ENCODE assay signal across 23 mouse cellular contexts in genomic region chr7:108185237-108185636, GRCm38 (mm10). TPM values are rescaled to one million over a fixed set of nuclear protein-coding genes. Genes with fewer than 3 reads are reported as not detected.
DNase-seq lines count a peak whose midpoint lies in the region; TF ChIP-seq lines count a peak whose summit lies in the region.
"Not testable (repeated sequence)": the region's sequence is repeated elsewhere in the genome, so short reads cannot be mapped to it uniquely, and the experiment has no call there.
"Had no signal": no experiment of that assay in that cellular context is flagged by ENCODE, and none has a peak within 500 bp of the region (broad histone marks: within the 10 kb centered on the region; RNA-seq: fewer than 3 reads in every experiment).

No protein-coding gene starts in this region.

- not testable (repeated sequence) for H3K4me1 ChIP-seq in ES-Bruce4 (ENCODE audit: control insufficient read depth, insufficient read depth, low read length); ES-E14 (ENCODE audit: control insufficient read depth in 2 of 2, insufficient read depth in 2 of 2, low read length in 2 of 2, poor library complexity in 1 of 2); testis, adult 2 months (ENCODE audit: control insufficient read depth, insufficient read depth, low read length)

- peak overlapping the region; percentile 40 for H3K27ac ChIP-seq in ES-Bruce4 (ENCODE audit: insufficient read depth, low read length)
- peak overlapping the region; percentile 81; the same call in 1 of the 2 replicates for H3K27ac ChIP-seq in ES-E14 (ENCODE audit: insufficient read depth, low read depth, low read length, poor library complexity, severe bottlenecking)
- H3K27ac ChIP-seq in testis, adult 2 months (ENCODE audit: control insufficient read depth, insufficient read depth, low read depth, low read length) = not testable (repeated sequence)

- H3K9me3 ChIP-seq in ES-Bruce4 (replicated peaks; ENCODE audit: control insufficient read depth, insufficient read depth, low read length, poor library complexity, severe bottlenecking) = peaks cover 40% of the 10 kb centered on the region
- not testable (repeated sequence) for H3K9me3 ChIP-seq in ES-E14 (ENCODE audit: control insufficient read depth, insufficient read depth, low read depth, low read length)

- H3K9ac ChIP-seq in ES-Bruce4 (ENCODE audit: low read depth, poor library complexity, severe bottlenecking); ES-E14 (ENCODE audit: insufficient read depth, low read depth, low read length, poor library complexity, severe bottlenecking): not testable (repeated sequence)

- H3K36me3 ChIP-seq in ES-Bruce4 (ENCODE audit: control insufficient read depth, insufficient read depth, low read length, poor library complexity, severe bottlenecking); ES-E14 (ENCODE audit: control insufficient read depth, insufficient read depth, low read length, poor library complexity, severe bottlenecking); testis, adult 2 months (ENCODE audit: control insufficient read depth, insufficient read depth, low read length): not testable (repeated sequence)

- in situ Hi-C loops in ES-E14 (cut with MboI; ENCODE audit: low sequenced_read_pairs in 2 of 2, unreplicated experiment in 2 of 2) = not testable (repeated sequence)

- DNase-seq in ES-CJ7 (ENCODE audit: low read depth, low spot score) = peak; percentile 85
- not testable (repeated sequence) for DNase-seq in ES-E14 (ENCODE audit: low read depth, low spot score)
- peak; percentile 95 for DNase-seq in R1 (ENCODE audit: low read depth, low spot score)
- DNase-seq in ZHBTc4 (ENCODE audit: low read depth, low spot score) = peak; percentile 80

- H3K27me3 ChIP-seq in ES-Bruce4 (ENCODE audit: control insufficient read depth, insufficient read depth, low read length, poor library complexity, severe bottlenecking); testis, adult 2 months (ENCODE audit: control insufficient read depth, insufficient read depth, low read length): not testable (repeated sequence)

- not testable (repeated sequence) for TF ChIP-seq CTCF in ES-Bruce4 (IDR thresholded peaks at IDR 0.05; ENCODE audit: low read depth, low read length); testis, adult 2 months (IDR thresholded peaks at IDR 0.05; ENCODE audit: control insufficient read depth, insufficient read depth, insufficient replicate concordance, low read depth, low read length)

- peak; percentile 85 for TF ChIP-seq EP300 in ES-Bruce4 (IDR thresholded peaks at IDR 0.05; ENCODE audit: insufficient read depth, low read depth, low read length)

- H3K4me3 ChIP-seq in ES-Bruce4 (ENCODE audit: low read depth, low read length); ES-E14 (ENCODE audit: insufficient read depth in 1 of 2, low read depth in 1 of 2, low read length in 2 of 2, poor library complexity in 1 of 2, severe bottlenecking in 1 of 2): not testable (repeated sequence)
- peak overlapping the region; percentile 25 for H3K4me3 ChIP-seq in testis, adult 2 months (ENCODE audit: control insufficient read depth, low read depth, low read length)

- not testable (repeated sequence) for TF ChIP-seq POLR2A in ES-Bruce4 (IDR thresholded peaks at IDR 0.05; ENCODE audit: insufficient read depth, low read length); testis, adult 2 months (IDR thresholded peaks at IDR 0.05; ENCODE audit: control insufficient read depth, low read depth, low read length)

RNA-seq across cellular contexts. Expression of gene Olfr486, which starts 12.7 kb away (rescaled TPM):
- polyA plus RNA-seq in ES-Bruce4 (2011; ENCODE audit: insufficient read depth, insufficient read length, low read depth, missing spikeins) = not detected in 2 replicates
- total RNA-seq in ES-E14 (2012; rRNA removed) = not detected in 2 replicates
- not detected in 2 replicates for polyA plus RNA-seq in testis, adult 2 months (2012; rRNA removed)
- total RNA-seq: adrenal gland, adult 18-20 months; adrenal gland, adult 2 months; adrenal gland, adult 8-10 months; adrenal gland, postnatal 10 days; adrenal gland, postnatal 14 days; adrenal gland, postnatal 25 days; adrenal gland, postnatal 36 days; adrenal gland, postnatal 4 days; CH12.LX; G1E; MEL had no signal
- polyA plus RNA-seq: activated CD4-positive, CD25-positive, alpha-beta regulatory T cell, adult 4 months; adrenal gland, adult 2 months; brain, embryonic 14.5 days; C2C12; CD4-positive, CD25-positive, alpha-beta regulatory T cell, adult 4 months; cerebellum, adult 2 months; G1E; Patski had no signal

RNA-seq across cellular contexts. Expression of gene Olfr485, which starts 25.6 kb away (rescaled TPM):
- polyA plus RNA-seq in ES-Bruce4 (2011; ENCODE audit: insufficient read depth, insufficient read length, low read depth, missing spikeins) = not detected in 2 replicates
- not detected in 2 replicates for total RNA-seq in ES-E14 (2012; rRNA removed)
- polyA plus RNA-seq in testis, adult 2 months (2012; rRNA removed) = not detected in 2 replicates
- total RNA-seq: adrenal gland, adult 18-20 months; adrenal gland, adult 2 months; adrenal gland, adult 8-10 months; adrenal gland, postnatal 10 days; adrenal gland, postnatal 14 days; adrenal gland, postnatal 25 days; adrenal gland, postnatal 36 days; adrenal gland, postnatal 4 days; CH12.LX; G1E; MEL had no signal
- polyA plus RNA-seq: activated CD4-positive, CD25-positive, alpha-beta regulatory T cell, adult 4 months; adrenal gland, adult 2 months; brain, embryonic 14.5 days; C2C12; CD4-positive, CD25-positive, alpha-beta regulatory T cell, adult 4 months; cerebellum, adult 2 months; G1E; Patski had no signal

RNA-seq across cellular contexts. Expression of gene Olfr487, which starts 29.2 kb away (rescaled TPM):
- not detected in 2 replicates for polyA plus RNA-seq in ES-Bruce4 (2011; ENCODE audit: insufficient read depth, insufficient read length, low read depth, missing spikeins)
- not detected in 2 replicates for total RNA-seq in ES-E14 (2012; rRNA removed)
- not detected in 2 replicates for polyA plus RNA-seq in testis, adult 2 months (2012; rRNA removed)
- total RNA-seq: adrenal gland, adult 18-20 months; adrenal gland, adult 2 months; adrenal gland, adult 8-10 months; adrenal gland, postnatal 10 days; adrenal gland, postnatal 14 days; adrenal gland, postnatal 25 days; adrenal gland, postnatal 36 days; adrenal gland, postnatal 4 days; CH12.LX; MEL had no signal
- polyA plus RNA-seq: activated CD4-positive, CD25-positive, alpha-beta regulatory T cell, adult 4 months; adrenal gland, adult 2 months; brain, embryonic 14.5 days; C2C12; CD4-positive, CD25-positive, alpha-beta regulatory T cell, adult 4 months; cerebellum, adult 2 months; G1E; Patski had no signal

RNA-seq across cellular contexts. Expression of gene Olfr484, which starts 58.0 kb away (rescaled TPM):
- not detected in 2 replicates for polyA plus RNA-seq in ES-Bruce4 (2011; ENCODE audit: insufficient read depth, insufficient read length, low read depth, missing spikeins)
- total RNA-seq in ES-E14 (2012; rRNA removed) = not detected in 2 replicates
- polyA plus RNA-seq in testis, adult 2 months (2012; rRNA removed) = not detected in 2 replicates
- total RNA-seq: adrenal gland, adult 18-20 months; adrenal gland, adult 2 months; adrenal gland, adult 8-10 months; adrenal gland, postnatal 10 days; adrenal gland, postnatal 14 days; adrenal gland, postnatal 25 days; adrenal gland, postnatal 36 days; adrenal gland, postnatal 4 days; CH12.LX; MEL had no signal
- polyA plus RNA-seq: activated CD4-positive, CD25-positive, alpha-beta regulatory T cell, adult 4 months; adrenal gland, adult 2 months; brain, embryonic 14.5 days; C2C12; CD4-positive, CD25-positive, alpha-beta regulatory T cell, adult 4 months; cerebellum, adult 2 months; G1E; Patski had no signal
